Mouse (Mus musculus): ENCODE measurements around the gene Mnt. TPM values are rescaled to one million over a fixed set of nuclear protein-coding genes. Genes with fewer than 3 reads are reported as not detected.
"Not testable (repeated sequence)": the region's sequence is repeated elsewhere in the genome, so short reads cannot be mapped to it uniquely, and the experiment has no call there.

The Mnt gene
- polyA plus RNA-seq, 1 experiment from 2014 or later: 2.6 TPM

DNA sequence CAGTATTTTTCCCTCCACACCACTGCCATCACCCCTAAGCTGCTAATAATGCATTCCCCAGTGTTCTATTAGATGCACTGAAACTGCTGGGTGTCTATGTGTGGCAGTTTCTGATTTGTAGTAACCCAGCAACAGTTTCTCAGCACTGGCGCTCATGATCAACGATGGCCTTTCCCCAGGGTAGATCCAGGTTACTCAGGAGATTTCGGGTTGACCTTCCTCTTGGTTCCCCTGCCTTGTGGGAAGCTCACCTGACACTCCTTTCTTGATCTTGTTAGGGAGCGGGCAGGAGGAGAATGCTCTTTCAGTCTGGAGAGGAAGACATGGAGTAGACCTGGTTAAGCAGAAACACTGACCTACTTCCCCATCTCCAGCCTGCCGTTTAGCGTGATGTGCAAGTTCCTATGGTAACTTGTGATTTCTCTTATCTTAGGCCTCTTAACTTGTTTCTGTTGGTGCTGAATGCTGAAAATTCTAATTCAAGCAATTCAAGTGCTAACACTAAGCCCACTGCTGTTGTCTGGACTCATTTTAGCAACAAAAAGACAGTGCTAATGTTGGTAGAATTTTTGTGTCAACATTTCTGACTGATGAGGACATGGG is 22.4 kb upstream of the Mnt start:
- DNase-seq (ENCODE audit: low spot score) (no peak), ATAC-seq (ENCODE audit: low FRiP score, low TSS enrichment) (no peak)
- H3K4me3 ChIP-seq (ENCODE audit: low read depth, low read length): no peak overlapping the region
- no peak overlapping the region for H3K9ac ChIP-seq (ENCODE audit: low read length)
- TF ChIP-seq CTCF (IDR thresholded peaks at IDR 0.05; ENCODE audit: low read depth): no peak
- TF ChIP-seq EP300 (optimal IDR thresholded peaks at IDR 0.05): no peak
- no peaks in the 10 kb centered on the region for H3K9me3 ChIP-seq (ENCODE audit: control insufficient read depth, low read length)
- no peaks in the 10 kb centered on the region for H3K27me3 ChIP-seq (ENCODE audit: control insufficient read depth, insufficient read depth, low read length)
- H3K4me1 ChIP-seq (replicated peaks; ENCODE audit: control insufficient read depth, insufficient read depth): no peaks in the 10 kb centered on the region
- no peak overlapping the region for H3K4me2 ChIP-seq (replicated peaks; ENCODE audit: low read depth)
- H3K27ac ChIP-seq (replicated peaks): no peak overlapping the region
- peaks cover 6% of the 10 kb centered on the region; the same call in 1 of the 2 replicates for H3K36me3 ChIP-seq (ENCODE audit: control insufficient read depth, insufficient read depth, low read length)
- WGBS: 95% methylated on average over 6 of the region's 6 CpGs

DNA sequence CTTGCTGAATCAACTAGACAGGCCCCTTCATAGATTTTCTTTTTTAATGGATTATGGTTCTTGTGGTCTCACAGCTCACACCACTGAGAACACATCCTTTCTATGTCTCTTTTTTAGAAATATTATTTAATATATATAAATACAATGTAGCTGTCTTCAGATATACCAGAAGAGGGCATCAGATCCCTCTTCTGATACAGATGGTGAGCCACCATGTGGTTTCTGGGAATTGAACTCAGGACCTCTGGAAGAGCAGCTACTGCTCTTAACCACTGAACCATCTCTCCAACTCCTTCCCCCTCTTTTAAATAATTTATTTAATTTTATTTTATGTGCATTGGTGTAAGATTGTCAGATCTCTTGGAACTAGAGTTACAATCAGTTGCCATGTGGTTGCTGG is 20.6 kb upstream of the Mnt start:
- DNase-seq (ENCODE audit: low spot score): no peak
- Histone ChIP-seq H3K4me2 (replicated peaks; ENCODE audit: low read depth) (no peak overlapping the region), H3K27ac (replicated peaks) (no peak overlapping the region), H3K4me1 (replicated peaks; ENCODE audit: control insufficient read depth, insufficient read depth) (no peaks in the 10 kb centered on the region), H3K27me3 (ENCODE audit: control insufficient read depth, insufficient read depth, low read length) (no peaks in the 10 kb centered on the region), H3K36me3 (ENCODE audit: control insufficient read depth, insufficient read depth, low read length) (peaks cover 4% of the 10 kb centered on the region; the same call in 1 of the 2 replicates), H3K4me3 (ENCODE audit: low read depth, low read length) (no peak overlapping the region), H3K9me3 (ENCODE audit: control insufficient read depth, low read length) (no peaks in the 10 kb centered on the region), H3K9ac (ENCODE audit: low read length) (no peak overlapping the region)
- TF ChIP-seq CTCF (IDR thresholded peaks at IDR 0.05; ENCODE audit: low read depth): peak; percentile 28
- no peak for TF ChIP-seq EP300 (optimal IDR thresholded peaks at IDR 0.05)
- no peak for ATAC-seq (ENCODE audit: low FRiP score, low TSS enrichment)

DNA sequence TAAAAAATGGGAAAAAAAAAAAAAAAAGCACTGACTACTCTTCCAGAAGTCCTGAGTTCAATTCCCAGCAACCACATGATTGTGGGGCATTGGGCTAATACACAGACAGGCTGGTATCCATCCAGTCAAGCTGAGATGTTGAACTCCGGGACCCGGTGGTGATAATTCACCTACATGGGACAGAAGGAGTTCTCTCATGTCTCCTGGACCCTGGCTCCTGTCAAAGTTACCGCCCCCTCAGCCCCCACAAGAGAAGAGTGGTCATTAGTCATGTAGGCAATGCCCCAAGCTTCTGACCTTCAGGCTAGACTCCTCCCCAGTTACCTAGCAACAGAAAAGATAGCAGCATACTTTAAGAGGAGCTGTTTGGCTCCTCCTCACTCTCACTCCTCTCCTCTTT is 19.7 kb upstream of the Mnt start:
- not testable (repeated sequence) for H3K27ac ChIP-seq (replicated peaks); H3K4me1 ChIP-seq (replicated peaks; ENCODE audit: control insufficient read depth, insufficient read depth); H3K4me2 ChIP-seq (replicated peaks; ENCODE audit: low read depth); H3K9ac ChIP-seq (ENCODE audit: low read length); H3K9me3 ChIP-seq (ENCODE audit: control insufficient read depth, low read length); H3K27me3 ChIP-seq (ENCODE audit: control insufficient read depth, insufficient read depth, low read length); ATAC-seq (ENCODE audit: low FRiP score, low TSS enrichment); H3K4me3 ChIP-seq (ENCODE audit: low read depth, low read length); H3K36me3 ChIP-seq (ENCODE audit: control insufficient read depth, insufficient read depth, low read length); DNase-seq (ENCODE audit: low spot score)
- 51% methylated on average over 3 of the region's 3 CpGs for WGBS

DNA sequence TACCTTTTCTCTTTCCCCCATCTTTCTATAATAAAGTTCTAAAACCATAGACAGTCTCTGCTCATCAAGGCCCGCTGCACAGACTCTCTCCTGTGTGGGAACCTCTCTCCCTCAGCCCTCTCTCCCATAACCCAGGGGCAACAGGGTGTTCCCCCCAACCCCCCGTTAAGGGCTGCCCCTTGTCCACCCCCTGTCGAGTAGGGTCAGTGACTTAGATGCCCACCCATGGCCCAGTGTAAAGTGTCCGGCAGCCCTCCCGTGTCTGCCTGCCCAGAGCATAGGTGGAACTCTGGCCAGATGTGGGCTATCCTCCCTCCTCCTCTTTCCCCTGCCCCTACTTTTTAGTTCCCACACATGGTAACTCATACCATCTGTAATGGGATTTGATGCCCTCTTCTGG is 19.2 kb upstream of the Mnt start:
- Histone ChIP-seq H3K4me2 (replicated peaks; ENCODE audit: low read depth) (no peak overlapping the region), H3K9me3 (ENCODE audit: control insufficient read depth, low read length) (no peaks in the 10 kb centered on the region), H3K4me1 (replicated peaks; ENCODE audit: control insufficient read depth, insufficient read depth) (no peaks in the 10 kb centered on the region), H3K36me3 (ENCODE audit: control insufficient read depth, insufficient read depth, low read length) (peaks cover 3% of the 10 kb centered on the region; the same call in 1 of the 2 replicates), H3K9ac (ENCODE audit: low read length) (no peak overlapping the region), H3K4me3 (ENCODE audit: low read depth, low read length) (no peak overlapping the region), H3K27me3 (ENCODE audit: control insufficient read depth, insufficient read depth, low read length) (no peaks in the 10 kb centered on the region), H3K27ac (replicated peaks) (no peak overlapping the region)
- DNase-seq (ENCODE audit: low spot score) (no peak), ATAC-seq (ENCODE audit: low FRiP score, low TSS enrichment) (no peak)
- 57% methylated on average over 5 of the region's 5 CpGs for WGBS
- no peak for TF ChIP-seq EP300 (optimal IDR thresholded peaks at IDR 0.05)
- no peak for TF ChIP-seq CTCF (IDR thresholded peaks at IDR 0.05; ENCODE audit: low read depth)

DNA sequence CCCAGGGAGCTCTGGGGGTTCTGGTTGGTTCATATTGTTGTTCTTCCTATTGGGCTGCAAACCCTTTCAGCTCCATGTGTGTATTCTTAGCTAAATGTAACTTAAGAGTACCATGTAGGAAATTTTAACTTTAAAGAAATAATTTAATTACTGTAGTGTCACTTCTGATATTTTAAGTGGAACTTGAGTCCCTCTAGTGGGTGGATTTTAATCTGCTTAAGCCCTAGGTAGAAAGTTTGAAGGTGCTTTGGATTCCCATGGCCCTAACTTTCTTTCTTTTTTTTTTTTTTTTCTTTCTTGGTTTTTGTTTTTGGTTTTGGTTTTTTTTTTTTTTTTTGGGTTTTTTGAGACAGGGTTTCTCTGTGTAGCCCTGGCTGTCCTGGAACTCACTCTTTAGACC is 14.9 kb upstream of the Mnt start:
- Histone ChIP-seq H3K4me3 (ENCODE audit: low read depth, low read length) (no peak overlapping the region), H3K9me3 (ENCODE audit: control insufficient read depth, low read length) (no peaks in the 10 kb centered on the region), H3K4me2 (replicated peaks; ENCODE audit: low read depth) (no peak overlapping the region), H3K27ac (replicated peaks) (no peak overlapping the region), H3K27me3 (ENCODE audit: control insufficient read depth, insufficient read depth, low read length) (no peaks in the 10 kb centered on the region), H3K9ac (ENCODE audit: low read length) (no peak overlapping the region), H3K4me1 (replicated peaks; ENCODE audit: control insufficient read depth, insufficient read depth) (no peaks in the 10 kb centered on the region), H3K36me3 (ENCODE audit: control insufficient read depth, insufficient read depth, low read length) (peaks cover 4% of the 10 kb centered on the region; the same call in 1 of the 2 replicates)
- TF ChIP-seq EP300 (optimal IDR thresholded peaks at IDR 0.05) (no peak), CTCF (IDR thresholded peaks at IDR 0.05; ENCODE audit: low read depth) (peak; percentile 61)
- ATAC-seq (ENCODE audit: low FRiP score, low TSS enrichment) (no peak), DNase-seq (ENCODE audit: low spot score) (no peak)

DNA sequence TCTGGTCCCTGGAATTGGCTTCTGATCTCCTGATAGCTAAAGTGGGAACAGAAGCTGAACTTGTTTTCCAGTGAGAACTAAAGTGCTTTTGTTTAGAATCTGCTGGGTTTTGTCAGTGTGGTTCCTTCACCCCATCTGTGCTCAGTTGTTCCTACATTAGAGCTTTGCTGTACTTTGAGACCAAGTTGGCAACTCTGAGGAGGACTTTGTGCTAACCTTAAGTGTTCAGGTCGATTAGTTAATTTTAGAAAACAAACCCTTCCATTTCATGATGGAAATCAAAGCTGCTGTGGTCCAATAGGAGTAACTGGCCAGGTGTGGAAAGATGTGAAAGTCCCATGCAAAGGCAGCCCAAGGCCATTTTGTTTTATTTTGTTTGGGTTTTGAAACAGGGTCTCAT is 9.8 kb upstream of the Mnt start:
- Histone ChIP-seq H3K27ac (replicated peaks) (no peak overlapping the region), H3K4me3 (ENCODE audit: low read depth, low read length) (no peak overlapping the region), H3K36me3 (ENCODE audit: control insufficient read depth, insufficient read depth, low read length) (peaks cover 4% of the 10 kb centered on the region; the same call in 1 of the 2 replicates), H3K27me3 (ENCODE audit: control insufficient read depth, insufficient read depth, low read length) (no peaks in the 10 kb centered on the region), H3K4me1 (replicated peaks; ENCODE audit: control insufficient read depth, insufficient read depth) (no peaks in the 10 kb centered on the region), H3K4me2 (replicated peaks; ENCODE audit: low read depth) (no peak overlapping the region), H3K9ac (ENCODE audit: low read length) (no peak overlapping the region), H3K9me3 (ENCODE audit: control insufficient read depth, low read length) (no peaks in the 10 kb centered on the region)
- TF ChIP-seq EP300 (optimal IDR thresholded peaks at IDR 0.05): no peak
- TF ChIP-seq CTCF (IDR thresholded peaks at IDR 0.05; ENCODE audit: low read depth): no peak
- DNase-seq (ENCODE audit: low spot score) (no peak), ATAC-seq (ENCODE audit: low FRiP score, low TSS enrichment) (no peak)
- 66% methylated on average over 1 of the region's 1 CpGs for WGBS

All from stomach, postnatal 0 days (tissue).